Mouse (Mus musculus): ENCODE measurements around the gene 1700020L24Rik. TPM values are rescaled to one million over a fixed set of nuclear protein-coding genes. Genes with fewer than 3 reads are reported as not detected.
A peak's percentile ranks its signal among the peaks of the same experiment; 100 is the strongest.

The 1700020L24Rik gene
- not detected for total RNA-seq (2021)
- long read RNA-seq, experiment 1, partial matches to known transcripts, result 0 of 1 reads
- long read RNA-seq, experiment 1, other reads (novel, unspliced or antisense), result 1 of 1 reads
- long read RNA-seq, experiment 2, result 0 reads

DNA sequence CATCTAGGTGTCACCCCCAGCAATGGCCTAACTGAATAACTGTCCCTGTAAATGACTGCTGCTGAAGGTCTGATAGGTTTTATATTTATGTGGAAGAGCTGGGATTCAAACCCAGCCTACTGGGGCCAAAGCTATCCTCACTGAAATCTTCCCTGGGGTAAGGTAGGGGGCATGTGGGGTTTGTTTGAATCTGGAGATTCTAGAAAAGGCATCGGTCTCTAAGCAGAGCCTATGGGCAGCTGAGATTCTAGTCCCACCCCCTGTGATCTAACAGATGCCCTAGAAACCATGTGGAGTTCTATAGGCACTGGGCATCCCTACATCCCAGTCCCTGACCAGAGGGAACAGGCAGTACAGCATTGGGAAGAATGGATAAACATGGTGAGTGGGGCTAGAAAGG lies at the start of gene 1700020L24Rik:
Gene 1700020L24Rik (plus strand): TSS at position 301 of the 400 bp plus-strand sequence.
- DNase-seq (ENCODE audit: low spot score in 2 of 2), result no peak
- intact Hi-C loops (cut with DNase I), result no loop called here

- peak; percentile 32 to 43 for DNase-seq (ENCODE audit: low spot score in 2 of 2)
- intact Hi-C loops (cut with DNase I), result no loop called here
These were observed 44.4 kb upstream of the 1700020L24Rik start for GRCm38 (mm10) chr11:83393062-83393461.

GRCm38 (mm10) chr11:83394802-83395439 lies 42.6 kb upstream of the 1700020L24Rik start:
- intact Hi-C loops (cut with DNase I), result no loop called here
- DNase-seq (ENCODE audit: low spot score in 2 of 2), result peak in 1 of 2 experiments; percentile 30

- DNase-seq (ENCODE audit: low spot score in 2 of 2), result no peak
- intact Hi-C loops (cut with DNase I), result no loop called here
These were observed 39.9 kb upstream of the 1700020L24Rik start for GRCm38 (mm10) chr11:83397626-83398025.

- intact Hi-C loops (cut with DNase I), result no loop called here
- DNase-seq (ENCODE audit: low spot score in 2 of 2), result no peak
These were observed 38.8 kb upstream of the 1700020L24Rik start for GRCm38 (mm10) chr11:83398724-83399123.

DNA sequence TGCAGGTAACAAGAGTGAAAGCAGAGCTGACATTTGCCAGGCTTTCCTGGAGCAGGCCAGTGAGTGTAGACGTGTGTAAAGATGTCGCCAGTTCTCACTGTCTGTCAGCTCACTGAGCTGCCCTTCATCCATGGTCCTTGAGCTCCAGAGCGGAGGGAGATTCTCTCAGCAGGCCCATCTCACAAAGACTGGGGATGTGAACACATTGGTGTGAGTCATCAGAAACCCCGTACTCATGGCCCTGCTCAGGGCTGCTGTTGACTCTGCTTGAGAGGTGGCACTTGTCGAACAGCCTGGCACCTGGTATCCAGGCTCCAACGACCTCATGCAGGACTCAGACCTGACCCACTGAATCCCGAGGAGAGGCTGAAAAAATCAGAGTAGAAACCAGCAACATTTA lies 33.7 kb upstream of the 1700020L24Rik start:
- intact Hi-C loops (cut with DNase I), result no loop called here
- DNase-seq (ENCODE audit: low spot score in 2 of 2), result no peak

GRCm38 (mm10) chr11:83406391-83406790 lies 31.1 kb upstream of the 1700020L24Rik start:
- peak in 1 of 2 experiments; percentile 32 for DNase-seq (ENCODE audit: low spot score in 2 of 2)
- intact Hi-C loops (cut with DNase I), result loop anchor here (5.0 kb wide), 1 partner anchor 34 kb away; no protein-coding TSS in a partner anchor

DNA sequence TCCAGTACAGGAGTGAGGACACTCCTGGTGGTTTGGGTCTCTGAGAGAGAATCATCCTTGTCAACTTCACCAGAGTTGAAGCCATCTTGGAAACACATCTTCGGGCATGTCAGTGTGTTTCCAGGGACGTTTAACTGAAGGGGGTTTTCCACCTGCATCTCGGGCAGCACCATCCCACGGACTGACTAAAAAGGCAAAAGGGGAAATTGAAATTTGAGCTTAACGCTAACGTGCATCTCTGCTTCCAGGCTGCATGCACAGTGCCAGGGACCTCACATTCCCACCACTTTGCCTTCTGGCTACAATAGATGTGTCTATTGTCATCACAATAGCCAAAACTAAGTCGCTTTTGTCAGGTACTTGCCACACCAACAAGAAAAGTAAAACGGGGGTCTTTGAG lies 29.2 kb upstream of the 1700020L24Rik start:
- DNase-seq (ENCODE audit: low spot score in 2 of 2), result no peak

DNA sequence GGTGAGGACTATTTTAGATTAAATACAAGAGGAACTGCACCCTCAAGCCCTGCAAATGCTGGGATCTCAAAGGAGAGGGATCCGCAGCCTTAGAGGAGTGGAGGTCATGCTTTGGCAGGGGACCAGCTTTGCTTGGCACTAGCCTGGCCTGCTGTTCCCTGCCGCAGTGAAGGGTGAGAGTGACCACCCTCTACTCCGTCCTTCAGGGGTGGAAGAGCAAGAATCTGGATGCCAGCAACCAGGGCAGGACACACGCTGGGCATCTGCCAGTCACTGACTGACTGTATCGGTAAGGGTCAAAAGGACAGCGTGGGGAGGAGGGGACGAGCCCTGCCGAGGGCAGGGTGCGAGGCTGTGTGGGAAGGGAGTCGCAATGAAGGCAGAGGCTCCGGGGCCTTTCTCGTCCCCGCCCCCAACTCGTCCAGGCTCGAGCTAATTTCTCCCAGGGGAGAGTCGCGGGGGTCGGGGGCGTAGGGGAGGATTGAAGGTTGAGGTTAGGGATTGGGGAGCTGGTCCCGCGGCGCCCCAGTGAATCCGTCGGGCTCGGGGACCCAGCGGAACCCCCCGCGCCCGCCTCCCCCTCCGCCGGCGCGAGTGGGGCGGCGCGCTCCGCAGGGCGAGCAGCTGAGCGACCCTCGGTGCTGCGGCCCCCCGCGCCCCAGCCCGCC lies 28.3 kb upstream of the 1700020L24Rik start, which contains the start of gene Rasl10b:
Gene Rasl10b (plus strand): TSS at position 51 of the 668 bp plus-strand sequence.
- DNase-seq (ENCODE audit: low spot score in 2 of 2), result no peak
- intact Hi-C loops (cut with DNase I), result loop anchor here (5.0 kb wide), 1 partner anchor 37 kb away; no protein-coding TSS in a partner anchor

More for the DNA sequence above, 29.2 kb upstream of the 1700020L24Rik start:
- intact Hi-C loops (cut with DNase I), result loop anchor here (5.0 kb wide), 1 partner anchor 36 kb away; no protein-coding TSS in a partner anchor

- no peak for DNase-seq (ENCODE audit: low spot score in 2 of 2)
- intact Hi-C loops (cut with DNase I), result loop anchor here (5.0 kb wide), 1 partner anchor 38 kb away; no protein-coding TSS in a partner anchor
These were observed 27.6 kb upstream of the 1700020L24Rik start for GRCm38 (mm10) chr11:83409792-83410291.

- intact Hi-C loops (cut with DNase I), result no loop called here
- DNase-seq (ENCODE audit: low spot score in 2 of 2), result no peak
These were observed 27.0 kb upstream of the 1700020L24Rik start for GRCm38 (mm10) chr11:83410510-83410909.

DNA sequence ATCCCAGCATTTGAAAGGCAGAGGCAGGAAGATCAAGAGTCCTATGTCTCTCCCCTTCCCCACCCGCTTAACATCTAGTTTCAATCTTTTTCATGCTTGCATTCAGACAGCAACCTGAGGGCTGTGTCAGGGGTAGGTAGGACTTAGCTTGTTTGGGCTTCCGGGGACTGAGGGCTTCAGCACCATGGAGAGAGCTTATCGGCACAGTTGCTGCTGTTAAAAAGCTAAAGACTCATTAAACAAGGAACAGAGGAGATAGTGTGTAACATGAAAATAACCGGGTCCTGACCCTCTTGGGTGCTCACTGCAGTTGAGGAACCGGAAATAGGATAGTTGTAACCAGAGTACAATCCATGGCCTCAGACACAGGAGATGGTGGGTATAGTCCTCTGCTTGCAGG lies 20.4 kb upstream of the 1700020L24Rik start:
- no peak for DNase-seq (ENCODE audit: low spot score in 2 of 2)
- intact Hi-C loops (cut with DNase I), result no loop called here

DNA sequence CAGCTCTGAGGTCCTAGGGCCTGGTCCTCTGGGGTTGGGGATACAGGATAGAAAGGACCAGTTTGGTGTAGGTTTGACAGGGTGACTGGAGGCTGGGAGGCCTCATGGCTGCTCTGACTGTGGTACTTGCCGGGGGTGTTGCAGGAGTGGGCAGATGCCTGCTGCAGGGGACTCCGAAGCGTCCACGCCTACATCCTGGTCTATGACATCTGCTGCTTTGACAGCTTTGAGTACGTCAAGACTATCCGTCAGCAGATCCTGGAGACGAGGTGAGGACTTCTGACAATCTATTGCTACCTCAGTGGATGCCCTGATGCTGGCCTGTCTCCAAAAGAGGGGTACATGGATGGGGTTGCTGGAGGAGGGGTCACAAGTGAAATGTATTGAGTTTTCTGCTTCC lies 19.8 kb upstream of the 1700020L24Rik start:
- intact Hi-C loops (cut with DNase I), result no loop called here
- DNase-seq (ENCODE audit: low spot score in 2 of 2), result no peak

DNA sequence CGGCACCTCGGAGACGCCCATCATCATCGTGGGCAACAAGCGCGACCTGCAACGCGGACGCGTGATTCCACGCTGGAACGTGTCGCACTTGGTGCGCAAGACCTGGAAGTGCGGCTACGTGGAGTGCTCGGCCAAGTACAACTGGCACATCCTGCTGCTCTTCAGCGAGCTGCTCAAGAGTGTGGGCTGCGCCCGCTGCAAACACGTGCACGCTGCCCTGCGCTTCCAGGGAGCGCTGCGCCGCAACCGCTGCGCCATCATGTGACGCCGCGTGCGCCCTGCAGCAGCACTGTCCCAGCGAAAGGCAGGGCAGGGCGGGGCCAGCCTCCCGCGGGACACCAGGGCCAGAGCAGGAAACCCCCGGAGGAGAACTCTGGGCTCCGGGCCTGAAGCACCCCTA lies 18.9 kb upstream of the 1700020L24Rik start:
- intact Hi-C loops (cut with DNase I), result no loop called here

GRCm38 (mm10) chr11:83420338-83420737 lies 17.1 kb upstream of the 1700020L24Rik start:
- intact Hi-C loops (cut with DNase I), result loop anchor here (5.0 kb wide), 1 partner anchor 93 kb away; no protein-coding TSS in a partner anchor
- peak; percentile 57 to 65 for DNase-seq (ENCODE audit: low spot score in 2 of 2)

More for the DNA sequence above, 18.9 kb upstream of the 1700020L24Rik start:
- DNase-seq (ENCODE audit: low spot score in 2 of 2), result peak; percentile 73 to 89

DNA sequence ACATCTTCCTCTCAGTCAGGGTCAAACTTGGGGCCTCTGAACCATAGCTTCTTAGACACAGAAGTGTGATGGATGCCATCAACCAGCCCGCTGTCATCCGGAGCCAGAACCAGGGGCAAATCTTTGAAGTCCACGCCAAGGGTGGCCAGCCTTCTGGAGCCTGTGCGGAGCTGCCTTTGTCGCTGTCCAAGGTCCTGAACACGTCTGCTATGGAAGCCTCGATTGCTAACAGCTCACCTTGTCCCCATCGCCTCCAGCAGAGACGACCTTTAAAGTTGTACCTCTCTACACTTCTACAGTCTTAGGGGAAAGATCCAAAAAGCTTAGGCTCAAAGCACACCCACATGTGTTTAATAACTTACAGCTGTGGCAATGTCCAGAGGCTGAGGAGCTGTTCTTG lies 16.2 kb upstream of the 1700020L24Rik start:
- intact Hi-C loops (cut with DNase I), result loop anchor here (5.0 kb wide), 1 partner anchor 94 kb away; no protein-coding TSS in a partner anchor
- DNase-seq (ENCODE audit: low spot score in 2 of 2), result no peak

DNA sequence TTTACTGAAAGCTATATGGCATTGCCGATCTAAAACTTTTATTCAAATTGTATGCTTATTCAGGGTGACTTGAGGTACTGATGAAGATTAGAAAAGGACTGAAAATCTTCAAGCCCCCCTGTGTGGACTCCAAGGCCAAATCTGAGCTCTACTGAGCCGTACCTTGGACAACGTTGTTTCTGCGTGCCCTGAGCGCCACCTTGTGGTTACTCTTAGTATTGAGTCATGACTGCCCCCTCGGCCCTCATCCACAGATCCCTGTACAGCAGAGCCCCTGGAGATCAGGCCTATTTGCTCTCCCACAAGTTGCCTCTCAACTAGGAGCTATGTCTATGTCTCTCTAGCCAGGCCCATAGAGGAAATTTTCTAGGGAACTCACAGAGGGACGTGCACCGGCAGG lies 12.8 kb upstream of the 1700020L24Rik start:
- intact Hi-C loops (cut with DNase I), result loop anchor here (2.0 to 5.0 kb wide), 2 partner anchors 68 to 97 kb away; no protein-coding TSS in a partner anchor
- peak; percentile 81 to 86 for DNase-seq (ENCODE audit: low spot score in 2 of 2)

DNA sequence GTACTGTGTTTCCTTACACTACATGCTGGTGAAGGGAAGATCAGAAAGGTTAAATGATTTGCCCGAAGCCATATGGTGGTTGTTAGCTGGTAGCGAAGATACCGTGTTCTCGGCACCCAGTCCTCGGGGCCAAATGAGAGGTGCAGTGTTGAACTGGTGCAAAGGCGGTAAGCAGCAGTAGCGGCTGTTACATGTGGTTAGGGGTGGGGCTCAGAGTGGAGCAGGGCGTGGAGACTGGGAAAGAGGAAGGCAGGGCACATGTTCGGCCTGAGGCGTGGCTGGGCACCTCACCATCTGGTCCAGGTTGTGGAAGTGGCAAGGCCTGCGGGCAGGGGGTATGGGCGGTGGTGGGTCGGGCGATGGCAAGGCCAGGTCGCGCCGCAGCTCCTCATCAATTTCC lies 10.5 kb upstream of the 1700020L24Rik start:
- intact Hi-C loops (cut with DNase I), result no loop called here
- DNase-seq (ENCODE audit: low spot score in 2 of 2), result no peak

DNA sequence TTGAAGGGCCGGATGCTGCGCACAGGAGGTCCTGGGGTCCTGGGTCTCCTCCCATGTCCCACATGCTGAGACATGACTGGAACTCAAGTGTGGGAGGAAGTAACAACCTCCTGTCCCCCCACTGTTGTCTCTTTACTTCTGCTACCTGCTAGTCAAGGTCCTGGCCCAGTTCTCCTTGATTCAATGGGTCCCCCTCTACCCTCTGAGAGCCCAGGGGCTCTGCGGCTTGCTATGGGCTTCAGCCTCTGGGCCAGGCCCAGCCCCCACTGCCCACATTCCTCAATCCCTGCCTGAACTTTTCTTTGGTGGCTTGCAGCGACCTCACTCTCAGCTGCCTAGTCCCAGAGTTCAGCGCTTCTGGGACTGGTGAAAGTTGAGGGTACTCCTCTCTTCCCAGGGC lies 8.1 kb upstream of the 1700020L24Rik start, which contains the start of gene Gas2l2:
Gene Gas2l2 (minus strand): TSS at position 101 of the 400 bp plus-strand sequence.
- intact Hi-C loops (cut with DNase I), result no loop called here
- DNase-seq (ENCODE audit: low spot score in 2 of 2), result no peak

DNA sequence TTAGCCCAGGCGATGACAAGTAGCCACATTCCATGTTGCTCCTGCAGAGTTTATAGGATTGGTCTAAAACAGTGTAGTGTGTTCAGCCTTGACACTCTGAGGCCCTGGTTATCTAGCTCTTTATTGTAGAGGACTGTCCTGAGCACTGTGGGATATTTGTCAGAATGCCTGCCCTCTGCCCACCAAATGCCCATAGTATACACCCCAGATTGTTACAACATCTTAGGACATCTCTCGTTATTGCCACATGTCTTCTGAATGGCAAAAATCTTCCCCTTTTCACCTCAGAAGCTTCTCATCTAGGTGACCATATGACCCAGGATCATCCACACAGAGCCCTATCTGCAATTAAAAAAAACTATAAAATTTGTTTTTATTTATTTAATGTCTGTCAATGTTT lies 4.9 kb upstream of the 1700020L24Rik start:
- no peak for DNase-seq (ENCODE audit: low spot score in 2 of 2)
- intact Hi-C loops (cut with DNase I), result no loop called here

Data from left cerebral cortex, postnatal 14 days (tissue).